Mouse (Mus musculus): Measurements from ENCODE around the gene Capn15. TPM values are rescaled to one million over a fixed set of nuclear protein-coding genes. Genes with fewer than 3 reads are reported as not detected.
A peak's percentile ranks its signal among the peaks of the same experiment; 100 is the strongest.

Gene Capn15
- polyA plus RNA-seq, 1 experiment from 2014 or later: 25.7 TPM

DNA sequence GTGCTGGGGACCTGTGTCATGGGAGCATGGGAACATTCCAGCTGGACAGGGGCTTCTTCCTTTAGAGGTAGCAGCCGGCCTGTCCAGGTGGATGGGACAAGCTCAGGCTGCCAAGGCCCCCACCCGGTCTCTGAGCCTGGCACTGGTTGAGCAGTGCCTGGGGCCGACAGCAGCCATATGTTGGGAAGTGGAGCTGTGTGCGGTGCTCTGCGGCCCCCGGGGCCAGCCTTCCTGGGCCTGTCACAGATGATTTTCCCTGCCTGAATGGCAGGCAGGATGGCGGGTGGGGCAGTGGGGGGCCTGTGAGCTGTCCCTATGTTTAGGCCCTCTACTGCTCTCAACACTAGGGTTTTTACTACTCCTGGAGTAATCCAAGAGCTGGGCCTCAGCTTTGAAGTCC, 29.4 kb downstream of the Capn15 start:
- ATAC-seq (ENCODE audit: insufficient number of reproducible peaks, low FRiP score, low TSS enrichment, low read depth) (no peak), DNase-seq (ENCODE audit: low spot score) (no peak)
- Histone ChIP-seq H3K27ac (replicated peaks; ENCODE audit: low read depth, low read length) (no peak overlapping the region), H3K9me3 (ENCODE audit: control insufficient read depth, low read length) (no peaks in the 10 kb centered on the region), H3K4me3 (ENCODE audit: low read depth, low read length) (no peak overlapping the region), H3K36me3 (ENCODE audit: control insufficient read depth, insufficient read depth, low read length) (peaks cover 2% of the 10 kb centered on the region; the same call in 1 of the 2 replicates), H3K4me1 (ENCODE audit: control insufficient read depth, insufficient read depth, low read length) (peaks cover 6% of the 10 kb centered on the region), H3K9ac (ENCODE audit: low read length) (no peak overlapping the region), H3K4me2 (ENCODE audit: low read depth, severe bottlenecking) (no peak overlapping the region), H3K27me3 (ENCODE audit: control insufficient read depth, insufficient read depth, low read length) (peaks cover 25% of the 10 kb centered on the region)
- WGBS: 67% methylated on average over 7 of the region's 7 CpGs

DNA sequence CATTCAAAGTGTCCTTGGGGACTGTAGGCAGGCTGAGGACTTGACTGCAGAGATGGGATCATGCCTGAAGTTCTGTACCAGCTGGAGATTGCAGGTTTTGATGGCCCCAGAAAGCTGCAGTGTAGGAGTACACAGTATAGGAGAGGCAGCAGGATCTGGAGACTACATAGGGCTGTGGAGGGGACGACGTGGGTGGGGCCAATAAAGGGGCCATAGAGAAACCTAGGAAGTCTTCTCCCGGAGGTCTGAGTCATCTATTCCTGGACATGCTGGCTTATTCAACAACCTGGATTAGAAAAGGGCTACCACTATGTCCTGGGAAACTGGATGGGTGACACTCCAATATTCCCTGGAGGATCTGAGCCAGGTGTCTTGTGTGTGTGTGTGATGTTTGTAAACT, 29.9 kb downstream of the Capn15 start:
- no peak for DNase-seq (ENCODE audit: low spot score)
- Histone ChIP-seq H3K27ac (replicated peaks; ENCODE audit: low read depth, low read length) (no peak overlapping the region), H3K4me3 (ENCODE audit: low read depth, low read length) (no peak overlapping the region), H3K36me3 (ENCODE audit: control insufficient read depth, insufficient read depth, low read length) (peaks cover 2% of the 10 kb centered on the region; the same call in 1 of the 2 replicates), H3K9me3 (ENCODE audit: control insufficient read depth, low read length) (no peaks in the 10 kb centered on the region), H3K9ac (ENCODE audit: low read length) (no peak overlapping the region), H3K27me3 (ENCODE audit: control insufficient read depth, insufficient read depth, low read length) (peaks cover 29% of the 10 kb centered on the region), H3K4me2 (ENCODE audit: low read depth, severe bottlenecking) (no peak overlapping the region), H3K4me1 (ENCODE audit: control insufficient read depth, insufficient read depth, low read length) (peaks cover 6% of the 10 kb centered on the region)
- ATAC-seq (ENCODE audit: insufficient number of reproducible peaks, low FRiP score, low TSS enrichment, low read depth): no peak
- 54% methylated on average over 3 of the region's 3 CpGs for WGBS

DNA sequence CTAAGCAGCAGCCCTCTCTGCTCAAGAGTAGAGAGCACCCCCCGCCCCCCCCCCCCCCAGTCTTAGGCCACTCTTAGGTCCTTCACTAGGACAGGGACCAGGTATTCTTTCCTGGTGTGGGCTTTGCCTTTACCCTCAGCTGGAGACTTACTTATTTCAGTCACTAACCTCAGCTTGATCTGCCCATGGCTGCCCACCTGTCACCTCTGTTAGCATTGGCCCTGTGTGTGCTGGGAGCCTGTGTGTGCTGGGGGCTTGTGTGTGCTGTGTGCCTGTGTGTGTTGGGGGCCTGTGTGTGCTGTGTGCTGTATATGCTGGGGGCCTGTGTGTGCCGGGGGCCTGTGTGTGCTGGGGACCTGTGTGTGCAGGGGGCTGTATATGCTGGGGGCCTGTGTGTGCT, 30.9 kb downstream of the Capn15 start:
- Histone ChIP-seq H3K9me3 (ENCODE audit: control insufficient read depth, low read length) (no peaks in the 10 kb centered on the region), H3K27ac (replicated peaks; ENCODE audit: low read depth, low read length) (no peak overlapping the region), H3K4me1 (ENCODE audit: control insufficient read depth, insufficient read depth, low read length) (peaks cover 6% of the 10 kb centered on the region), H3K36me3 (ENCODE audit: control insufficient read depth, insufficient read depth, low read length) (no peaks in the 10 kb centered on the region), H3K9ac (ENCODE audit: low read length) (no peak overlapping the region), H3K4me2 (ENCODE audit: low read depth, severe bottlenecking) (no peak overlapping the region), H3K27me3 (ENCODE audit: control insufficient read depth, insufficient read depth, low read length) (peaks cover 40% of the 10 kb centered on the region), H3K4me3 (ENCODE audit: low read depth, low read length) (no peak overlapping the region)
- ATAC-seq (ENCODE audit: insufficient number of reproducible peaks, low FRiP score, low TSS enrichment, low read depth) (no peak), DNase-seq (ENCODE audit: low spot score) (no peak)
- WGBS: 72% methylated on average over 2 of the region's 2 CpGs

DNA sequence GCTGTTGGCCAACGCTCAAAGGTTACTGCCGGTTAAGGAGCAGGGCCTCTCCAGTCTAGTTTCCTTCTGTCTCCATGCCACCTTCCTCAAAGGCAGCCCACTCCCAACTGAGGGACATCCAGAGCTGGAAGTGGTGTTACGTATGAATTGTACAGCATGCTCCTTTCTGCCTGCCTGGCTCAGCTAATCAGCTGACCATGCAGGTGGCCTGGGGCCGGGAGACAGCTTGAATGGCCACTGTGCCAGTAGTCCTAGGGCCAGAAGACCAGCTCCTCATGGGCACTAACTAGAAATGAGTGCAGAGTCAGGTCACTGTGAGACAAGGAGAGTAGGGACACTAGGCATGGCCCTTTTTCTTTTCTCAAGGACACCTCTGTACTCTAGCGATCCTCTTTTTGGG, 32.4 kb downstream of the Capn15 start:
- no peaks in the 10 kb centered on the region for H3K36me3 ChIP-seq (ENCODE audit: control insufficient read depth, insufficient read depth, low read length)
- no peak overlapping the region for H3K27ac ChIP-seq (replicated peaks; ENCODE audit: low read depth, low read length)
- no peak overlapping the region for H3K4me2 ChIP-seq (ENCODE audit: low read depth, severe bottlenecking)
- H3K9me3 ChIP-seq (ENCODE audit: control insufficient read depth, low read length): no peaks in the 10 kb centered on the region
- H3K4me1 ChIP-seq (ENCODE audit: control insufficient read depth, insufficient read depth, low read length): peaks cover 6% of the 10 kb centered on the region
- no peak overlapping the region for H3K9ac ChIP-seq (ENCODE audit: low read length)
- WGBS: 73% methylated on average over 5 of the region's 5 CpGs
- DNase-seq (ENCODE audit: low spot score) (no peak), ATAC-seq (ENCODE audit: insufficient number of reproducible peaks, low FRiP score, low TSS enrichment, low read depth) (no peak)
- H3K27me3 ChIP-seq (ENCODE audit: control insufficient read depth, insufficient read depth, low read length): peaks cover 40% of the 10 kb centered on the region
- H3K4me3 ChIP-seq (ENCODE audit: low read depth, low read length): no peak overlapping the region

DNA sequence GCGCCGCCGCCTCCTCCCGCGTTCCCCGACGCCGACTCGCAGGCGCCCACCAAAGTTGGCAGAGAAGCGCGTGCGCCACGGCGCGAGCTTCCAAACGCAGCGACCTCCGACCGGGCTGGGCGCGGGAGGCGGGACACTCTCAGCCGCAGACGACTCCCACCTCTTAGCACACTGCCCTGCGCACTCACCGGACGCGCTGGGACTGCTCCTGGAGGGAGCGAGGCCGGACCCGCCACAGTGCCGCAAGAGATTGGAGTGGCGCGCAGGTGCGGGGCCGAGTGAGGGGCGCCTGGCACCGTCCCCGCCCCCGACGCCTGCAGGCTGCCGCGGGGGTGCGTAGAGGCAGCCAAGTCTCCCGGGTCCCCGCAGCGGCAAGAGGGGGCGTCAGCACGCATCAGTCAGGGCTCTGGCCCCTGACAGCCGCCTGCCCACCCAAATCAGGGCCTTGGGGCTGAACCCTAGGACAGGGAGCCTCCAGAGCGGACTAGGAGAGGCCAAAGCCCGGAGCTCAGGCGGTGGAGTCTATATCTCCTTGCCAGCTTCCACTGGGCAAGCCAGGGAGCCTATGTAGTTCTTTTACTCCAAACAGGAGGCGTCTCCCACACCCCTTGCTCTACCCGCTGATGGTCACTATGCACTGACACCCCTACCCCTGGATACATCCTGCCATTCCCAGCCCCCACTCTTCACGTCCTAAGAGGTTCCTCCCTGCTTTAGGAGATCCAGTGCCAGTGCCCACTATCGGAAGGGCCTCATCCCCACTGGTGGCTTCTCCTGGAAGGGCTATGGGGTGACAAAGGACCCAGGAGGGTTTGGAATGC, 33.6 kb downstream of the Capn15 start, which contains the start of gene A930017K11Rik:
TSS of gene A930017K11Rik (minus strand) at position 763 of the 821 bp plus-strand sequence.
- DNase-seq (ENCODE audit: low spot score): peak; percentile 53
- 1% methylated on average over 57 of the region's 58 CpGs for WGBS

DNA sequence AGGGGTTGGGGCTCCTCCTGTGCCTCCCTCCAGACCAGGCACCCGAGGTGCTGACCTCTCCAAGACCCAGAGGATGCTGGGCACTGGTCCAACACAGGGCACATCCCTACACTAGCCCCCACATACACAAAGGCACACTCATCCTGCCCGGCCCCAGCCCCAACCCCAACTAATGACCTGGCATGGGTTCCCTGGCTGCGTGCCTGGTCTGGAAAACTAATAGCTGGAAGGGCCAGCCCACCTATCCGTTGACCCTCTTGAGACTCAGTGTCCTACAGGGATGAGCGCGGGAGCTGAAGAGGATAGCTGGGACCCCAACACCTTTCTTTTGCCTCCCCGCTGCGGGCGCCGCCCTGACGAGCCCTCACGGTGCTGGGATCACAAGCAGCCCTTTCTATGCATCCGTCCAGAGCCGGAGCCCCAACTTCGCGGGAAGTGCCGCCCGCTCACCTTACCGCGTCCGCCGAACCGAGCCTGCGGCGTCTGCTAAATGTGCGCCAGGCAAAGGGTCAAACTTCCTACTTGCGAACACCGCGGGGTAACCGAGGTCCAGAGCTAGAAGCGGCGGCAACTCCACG, 34.3 kb downstream of the Capn15 start:
- WGBS: under 1% methylated on average over 33 of the region's 33 CpGs
- DNase-seq (ENCODE audit: low spot score) (no peak), ATAC-seq (ENCODE audit: insufficient number of reproducible peaks, low FRiP score, low TSS enrichment, low read depth) (no peak)
- Histone ChIP-seq H3K9me3 (ENCODE audit: control insufficient read depth, low read length) (no peaks in the 10 kb centered on the region), H3K27ac (replicated peaks; ENCODE audit: low read depth, low read length) (no peak overlapping the region), H3K4me3 (ENCODE audit: low read depth, low read length) (peak overlapping the region; percentile 40), H3K4me2 (ENCODE audit: low read depth, severe bottlenecking) (peak overlapping the region; percentile 69), H3K36me3 (ENCODE audit: control insufficient read depth, insufficient read depth, low read length) (no peaks in the 10 kb centered on the region), H3K9ac (ENCODE audit: low read length) (no peak overlapping the region), H3K27me3 (ENCODE audit: control insufficient read depth, insufficient read depth, low read length) (peaks cover 40% of the 10 kb centered on the region), H3K4me1 (ENCODE audit: control insufficient read depth, insufficient read depth, low read length) (peaks cover 6% of the 10 kb centered on the region)

More for the DNA sequence above, 33.6 kb downstream of the Capn15 start, which contains the start of gene A930017K11Rik:
- H3K4me3 ChIP-seq (ENCODE audit: low read depth, low read length): peak within 1 kb of the TSS; percentile 40
- no peak for ATAC-seq (ENCODE audit: insufficient number of reproducible peaks, low FRiP score, low TSS enrichment, low read depth)
- peak within 1 kb of the TSS; percentile 69 for H3K4me2 ChIP-seq (ENCODE audit: low read depth, severe bottlenecking)
- peaks cover 40% of the 10 kb centered on the region for H3K27me3 ChIP-seq (ENCODE audit: control insufficient read depth, insufficient read depth, low read length)
- H3K9ac ChIP-seq (ENCODE audit: low read length): no peak within 1 kb of the TSS
- no peaks in the 10 kb centered on the region for H3K9me3 ChIP-seq (ENCODE audit: control insufficient read depth, low read length)
- no peaks in the 10 kb centered on the region for H3K36me3 ChIP-seq (ENCODE audit: control insufficient read depth, insufficient read depth, low read length)
- H3K4me1 ChIP-seq (ENCODE audit: control insufficient read depth, insufficient read depth, low read length): peaks cover 6% of the 10 kb centered on the region
- no peak within 1 kb of the TSS for H3K27ac ChIP-seq (replicated peaks; ENCODE audit: low read depth, low read length)

DNA sequence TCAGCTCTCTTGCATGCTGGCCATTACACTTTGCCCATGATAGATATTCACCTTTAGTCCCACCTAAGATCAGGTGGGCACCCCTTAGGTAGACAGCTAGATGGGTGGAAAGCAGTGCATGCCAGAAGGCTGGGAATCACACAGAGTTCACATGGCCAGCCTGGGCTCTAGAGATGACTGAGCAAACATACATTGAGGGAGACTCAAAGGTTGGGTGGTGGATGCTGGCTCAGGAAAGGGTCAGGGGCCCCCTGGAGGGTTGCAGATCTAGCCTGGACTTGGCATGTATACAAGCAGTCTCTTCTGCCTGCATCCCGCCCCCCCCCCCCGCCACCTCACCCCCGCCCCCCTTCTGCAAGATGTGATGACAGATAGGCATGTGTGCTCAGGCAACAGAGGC, 34.9 kb downstream of the Capn15 start:
- 0% methylated on average over 3 of the region's 3 CpGs for WGBS
- H3K4me2 ChIP-seq (ENCODE audit: low read depth, severe bottlenecking): 0 out of 2 replicates have a peak overlapping the region, but pooled peaks have one; percentile 69
- no peak overlapping the region for H3K9ac ChIP-seq (ENCODE audit: low read length)
- H3K9me3 ChIP-seq (ENCODE audit: control insufficient read depth, low read length): no peaks in the 10 kb centered on the region
- ATAC-seq (ENCODE audit: insufficient number of reproducible peaks, low FRiP score, low TSS enrichment, low read depth) (no peak), DNase-seq (ENCODE audit: low spot score) (no peak)
- no peak overlapping the region for H3K4me3 ChIP-seq (ENCODE audit: low read depth, low read length)
- no peak overlapping the region for H3K27ac ChIP-seq (replicated peaks; ENCODE audit: low read depth, low read length)
- H3K4me1 ChIP-seq (ENCODE audit: control insufficient read depth, insufficient read depth, low read length): peaks cover 8% of the 10 kb centered on the region
- peaks cover 40% of the 10 kb centered on the region for H3K27me3 ChIP-seq (ENCODE audit: control insufficient read depth, insufficient read depth, low read length)
- H3K36me3 ChIP-seq (ENCODE audit: control insufficient read depth, insufficient read depth, low read length): no peaks in the 10 kb centered on the region

DNA sequence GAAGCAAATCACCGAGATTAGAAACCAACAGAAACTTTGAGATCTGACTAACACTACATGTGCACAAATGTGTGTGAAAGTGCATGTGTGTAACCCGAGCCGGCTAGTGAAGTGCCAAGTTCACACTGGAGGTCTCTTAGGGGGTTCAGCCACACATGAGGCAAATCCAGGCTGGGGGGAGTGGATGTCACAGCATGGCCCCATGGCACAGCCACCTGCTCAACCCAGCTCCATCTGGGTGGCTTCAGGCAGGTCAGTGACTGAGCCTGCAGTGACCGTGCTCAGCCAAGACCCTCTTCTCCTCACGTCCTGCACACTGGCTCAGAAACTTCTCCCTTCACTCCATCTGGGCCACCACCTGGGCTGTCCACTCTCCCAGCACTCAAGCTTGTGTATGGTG, 35.6 kb downstream of the Capn15 start:
- Histone ChIP-seq H3K4me3 (ENCODE audit: low read depth, low read length) (no peak overlapping the region), H3K9me3 (ENCODE audit: control insufficient read depth, low read length) (no peaks in the 10 kb centered on the region), H3K27me3 (ENCODE audit: control insufficient read depth, insufficient read depth, low read length) (peaks cover 40% of the 10 kb centered on the region), H3K4me1 (ENCODE audit: control insufficient read depth, insufficient read depth, low read length) (peaks cover 8% of the 10 kb centered on the region), H3K4me2 (ENCODE audit: low read depth, severe bottlenecking) (no peak overlapping the region), H3K27ac (replicated peaks; ENCODE audit: low read depth, low read length) (no peak overlapping the region), H3K9ac (ENCODE audit: low read length) (no peak overlapping the region), H3K36me3 (ENCODE audit: control insufficient read depth, insufficient read depth, low read length) (no peaks in the 10 kb centered on the region)
- DNase-seq (ENCODE audit: low spot score) (no peak), ATAC-seq (ENCODE audit: insufficient number of reproducible peaks, low FRiP score, low TSS enrichment, low read depth) (no peak)
- WGBS: 71% methylated on average over 5 of the region's 5 CpGs
